Mouse (Mus musculus): ENCODE measurements around the gene Fam193b. TPM values are rescaled to one million over a fixed set of nuclear protein-coding genes. Genes with fewer than 3 reads are reported as not detected.

The Fam193b gene
- polyA plus RNA-seq, 1 experiment from 2014 or later = 16.8 TPM

GRCm38 (mm10) chr13:55507877-55508276, 63.0 kb downstream of the Fam193b start:
- 66% methylated on average over 11 of the region's 11 CpGs for WGBS
- Histone ChIP-seq H3K4me1 (ENCODE audit: control insufficient read depth in 2 of 2, insufficient read depth in 2 of 2, low read length in 2 of 2) (peaks cover 29 to 46% of the 10 kb centered on the region in 2 experiments), H3K36me3 (ENCODE audit: control insufficient read depth, insufficient read depth, low read length) (peaks cover 84% of the 10 kb centered on the region), H3K27me3 (ENCODE audit: control insufficient read depth, insufficient read depth, low read length) (no peaks in the 10 kb centered on the region), H3K4me2 (ENCODE audit: low read length) (no peak overlapping the region), H3K9me3 (ENCODE audit: control insufficient read depth, low read length) (no peaks in the 10 kb centered on the region), H3K9ac (ENCODE audit: low read length) (no peak overlapping the region), H3K27ac (replicated peaks in 1 of 2; ENCODE audit: control insufficient read depth in 1 of 2, insufficient read depth in 1 of 2, low read depth in 2 of 2, low read length in 2 of 2) (no peak overlapping the region), H3K4me3 (ENCODE audit: control insufficient read depth in 1 of 2, insufficient read depth in 1 of 2, low read depth in 1 of 2, low read length in 2 of 2) (no peak overlapping the region)
- ATAC-seq (ENCODE audit: insufficient number of reproducible peaks, insufficient read depth, low FRiP score, low read depth) = no peak

GRCm38 (mm10) chr13:55506697-55507096, 64.2 kb downstream of the Fam193b start:
- 92% methylated on average over 10 of the region's 10 CpGs for WGBS
- no peak overlapping the region for H3K4me3 ChIP-seq (ENCODE audit: control insufficient read depth in 1 of 2, insufficient read depth in 1 of 2, low read depth in 1 of 2, low read length in 2 of 2)
- H3K4me1 ChIP-seq (ENCODE audit: control insufficient read depth in 2 of 2, insufficient read depth in 2 of 2, low read length in 2 of 2) = peaks cover 25 to 41% of the 10 kb centered on the region in 2 experiments
- no peak for ATAC-seq (ENCODE audit: insufficient number of reproducible peaks, insufficient read depth, low FRiP score, low read depth)
- H3K4me2 ChIP-seq (ENCODE audit: low read length) = no peak overlapping the region
- no peak overlapping the region for H3K9ac ChIP-seq (ENCODE audit: low read length)
- no peaks in the 10 kb centered on the region for H3K27me3 ChIP-seq (ENCODE audit: control insufficient read depth, insufficient read depth, low read length)
- peaks cover 91% of the 10 kb centered on the region for H3K36me3 ChIP-seq (ENCODE audit: control insufficient read depth, insufficient read depth, low read length)
- no peaks in the 10 kb centered on the region for H3K9me3 ChIP-seq (ENCODE audit: control insufficient read depth, low read length)
- H3K27ac ChIP-seq (replicated peaks in 1 of 2; ENCODE audit: control insufficient read depth in 1 of 2, insufficient read depth in 1 of 2, low read depth in 2 of 2, low read length in 2 of 2) = no peak overlapping the region

- Histone ChIP-seq H3K9ac (ENCODE audit: low read length) (no peak overlapping the region), H3K36me3 (ENCODE audit: control insufficient read depth, insufficient read depth, low read length) (peaks cover 96% of the 10 kb centered on the region), H3K27ac (replicated peaks in 1 of 2; ENCODE audit: control insufficient read depth in 1 of 2, insufficient read depth in 1 of 2, low read depth in 2 of 2, low read length in 2 of 2) (no peak overlapping the region; a peak in 1 of 4 replicates), H3K4me3 (ENCODE audit: control insufficient read depth in 1 of 2, insufficient read depth in 1 of 2, low read depth in 1 of 2, low read length in 2 of 2) (no peak overlapping the region), H3K4me2 (ENCODE audit: low read length) (no peak overlapping the region), H3K4me1 (ENCODE audit: control insufficient read depth in 2 of 2, insufficient read depth in 2 of 2, low read length in 2 of 2) (peaks cover 16 to 32% of the 10 kb centered on the region in 2 experiments), H3K9me3 (ENCODE audit: control insufficient read depth, low read length) (no peaks in the 10 kb centered on the region), H3K27me3 (ENCODE audit: control insufficient read depth, insufficient read depth, low read length) (no peaks in the 10 kb centered on the region)
- 90% methylated on average over 9 of the region's 9 CpGs for WGBS
- no peak for ATAC-seq (ENCODE audit: insufficient number of reproducible peaks, insufficient read depth, low FRiP score, low read depth)
Observed at GRCm38 (mm10) chr13:55505810-55506209, 65.1 kb downstream of the Fam193b start.

GRCm38 (mm10) chr13:55504390-55504789, 66.5 kb downstream of the Fam193b start:
- no peak overlapping the region for H3K27ac ChIP-seq (replicated peaks in 1 of 2; ENCODE audit: control insufficient read depth in 1 of 2, insufficient read depth in 1 of 2, low read depth in 2 of 2, low read length in 2 of 2)
- no peaks in the 10 kb centered on the region for H3K27me3 ChIP-seq (ENCODE audit: control insufficient read depth, insufficient read depth, low read length)
- no peak overlapping the region for H3K9ac ChIP-seq (ENCODE audit: low read length)
- H3K9me3 ChIP-seq (ENCODE audit: control insufficient read depth, low read length) = no peaks in the 10 kb centered on the region
- H3K4me2 ChIP-seq (ENCODE audit: low read length) = no peak overlapping the region
- H3K4me1 ChIP-seq (ENCODE audit: control insufficient read depth in 2 of 2, insufficient read depth in 2 of 2, low read length in 2 of 2) = peaks cover 4 to 17% of the 10 kb centered on the region in 2 experiments
- WGBS = 76% methylated on average over 5 of the region's 5 CpGs
- no peak for ATAC-seq (ENCODE audit: insufficient number of reproducible peaks, insufficient read depth, low FRiP score, low read depth)
- peaks cover 100% of the 10 kb centered on the region for H3K36me3 ChIP-seq (ENCODE audit: control insufficient read depth, insufficient read depth, low read length)
- H3K4me3 ChIP-seq (ENCODE audit: control insufficient read depth in 1 of 2, insufficient read depth in 1 of 2, low read depth in 1 of 2, low read length in 2 of 2) = no peak overlapping the region

- Histone ChIP-seq H3K27ac (replicated peaks in 1 of 2; ENCODE audit: control insufficient read depth in 1 of 2, insufficient read depth in 1 of 2, low read depth in 2 of 2, low read length in 2 of 2) (no peak overlapping the region), H3K9ac (ENCODE audit: low read length) (no peak overlapping the region), H3K9me3 (ENCODE audit: control insufficient read depth, low read length) (no peaks in the 10 kb centered on the region), H3K4me1 (ENCODE audit: control insufficient read depth in 2 of 2, insufficient read depth in 2 of 2, low read length in 2 of 2) (peaks cover 0 to 6% of the 10 kb centered on the region in 2 experiments; a peak in 1 of 4 replicates), H3K4me2 (ENCODE audit: low read length) (no peak overlapping the region), H3K4me3 (ENCODE audit: control insufficient read depth in 1 of 2, insufficient read depth in 1 of 2, low read depth in 1 of 2, low read length in 2 of 2) (no peak overlapping the region), H3K27me3 (ENCODE audit: control insufficient read depth, insufficient read depth, low read length) (0 out of 2 replicates have a peak, but pooled peaks cover 9% of the 10 kb centered on the region), H3K36me3 (ENCODE audit: control insufficient read depth, insufficient read depth, low read length) (peaks cover 100% of the 10 kb centered on the region)
- WGBS = 85% methylated on average over 8 of the region's 8 CpGs
- ATAC-seq (ENCODE audit: insufficient number of reproducible peaks, insufficient read depth, low FRiP score, low read depth) = no peak
Observed at GRCm38 (mm10) chr13:55502405-55502804, 68.5 kb downstream of the Fam193b start.

GRCm38 (mm10) chr13:55500575-55500974, 70.3 kb downstream of the Fam193b start:
- peaks cover 10 to 17% of the 10 kb centered on the region in 2 experiments for H3K4me1 ChIP-seq (ENCODE audit: control insufficient read depth in 2 of 2, insufficient read depth in 2 of 2, low read length in 2 of 2)
- no peak for ATAC-seq (ENCODE audit: insufficient number of reproducible peaks, insufficient read depth, low FRiP score, low read depth)
- H3K9me3 ChIP-seq (ENCODE audit: control insufficient read depth, low read length) = no peaks in the 10 kb centered on the region
- no peak overlapping the region for H3K27ac ChIP-seq (replicated peaks in 1 of 2; ENCODE audit: control insufficient read depth in 1 of 2, insufficient read depth in 1 of 2, low read depth in 2 of 2, low read length in 2 of 2)
- H3K4me3 ChIP-seq (ENCODE audit: control insufficient read depth in 1 of 2, insufficient read depth in 1 of 2, low read depth in 1 of 2, low read length in 2 of 2) = no peak overlapping the region
- no peak overlapping the region for H3K4me2 ChIP-seq (ENCODE audit: low read length)
- no peak overlapping the region for H3K9ac ChIP-seq (ENCODE audit: low read length)
- H3K36me3 ChIP-seq (ENCODE audit: control insufficient read depth, insufficient read depth, low read length) = peaks cover 89% of the 10 kb centered on the region
- WGBS = 72% methylated on average over 10 of the region's 10 CpGs
- 0 out of 2 replicates have a peak, but pooled peaks cover 9% of the 10 kb centered on the region for H3K27me3 ChIP-seq (ENCODE audit: control insufficient read depth, insufficient read depth, low read length)

- H3K27ac ChIP-seq (replicated peaks in 1 of 2; ENCODE audit: control insufficient read depth in 1 of 2, insufficient read depth in 1 of 2, low read depth in 2 of 2, low read length in 2 of 2) = no peak overlapping the region
- 83% methylated on average over 11 of the region's 11 CpGs for WGBS
- H3K9me3 ChIP-seq (ENCODE audit: control insufficient read depth, low read length) = no peaks in the 10 kb centered on the region
- no peak overlapping the region for H3K4me3 ChIP-seq (ENCODE audit: control insufficient read depth in 1 of 2, insufficient read depth in 1 of 2, low read depth in 1 of 2, low read length in 2 of 2)
- peaks cover 21 to 25% of the 10 kb centered on the region in 2 experiments for H3K4me1 ChIP-seq (ENCODE audit: control insufficient read depth in 2 of 2, insufficient read depth in 2 of 2, low read length in 2 of 2)
- peaks cover 72% of the 10 kb centered on the region for H3K36me3 ChIP-seq (ENCODE audit: control insufficient read depth, insufficient read depth, low read length)
- H3K27me3 ChIP-seq (ENCODE audit: control insufficient read depth, insufficient read depth, low read length) = peaks cover 16% of the 10 kb centered on the region
- H3K9ac ChIP-seq (ENCODE audit: low read length) = no peak overlapping the region
- H3K4me2 ChIP-seq (ENCODE audit: low read length) = no peak overlapping the region
- no peak for ATAC-seq (ENCODE audit: insufficient number of reproducible peaks, insufficient read depth, low FRiP score, low read depth)
Observed at GRCm38 (mm10) chr13:55498906-55499305, 72.0 kb downstream of the Fam193b start.

GRCm38 (mm10) chr13:55496661-55497060, 74.3 kb downstream of the Fam193b start:
- H3K36me3 ChIP-seq (ENCODE audit: control insufficient read depth, insufficient read depth, low read length) = peaks cover 50% of the 10 kb centered on the region
- H3K4me3 ChIP-seq (ENCODE audit: control insufficient read depth in 1 of 2, insufficient read depth in 1 of 2, low read depth in 1 of 2, low read length in 2 of 2) = no peak overlapping the region
- peaks cover 21 to 25% of the 10 kb centered on the region in 2 experiments for H3K4me1 ChIP-seq (ENCODE audit: control insufficient read depth in 2 of 2, insufficient read depth in 2 of 2, low read length in 2 of 2)
- no peak for ATAC-seq (ENCODE audit: insufficient number of reproducible peaks, insufficient read depth, low FRiP score, low read depth)
- peaks cover 37% of the 10 kb centered on the region for H3K27me3 ChIP-seq (ENCODE audit: control insufficient read depth, insufficient read depth, low read length)
- no peak overlapping the region for H3K4me2 ChIP-seq (ENCODE audit: low read length)
- no peak overlapping the region for H3K9ac ChIP-seq (ENCODE audit: low read length)
- H3K27ac ChIP-seq (replicated peaks in 1 of 2; ENCODE audit: control insufficient read depth in 1 of 2, insufficient read depth in 1 of 2, low read depth in 2 of 2, low read length in 2 of 2) = no peak overlapping the region
- 79% methylated on average over 6 of the region's 6 CpGs for WGBS
- no peaks in the 10 kb centered on the region for H3K9me3 ChIP-seq (ENCODE audit: control insufficient read depth, low read length)

Measured in heart, embryonic 14.5 days (tissue).